ENCODE assay signal across 8 mouse cellular contexts in the genomic region with DNA sequence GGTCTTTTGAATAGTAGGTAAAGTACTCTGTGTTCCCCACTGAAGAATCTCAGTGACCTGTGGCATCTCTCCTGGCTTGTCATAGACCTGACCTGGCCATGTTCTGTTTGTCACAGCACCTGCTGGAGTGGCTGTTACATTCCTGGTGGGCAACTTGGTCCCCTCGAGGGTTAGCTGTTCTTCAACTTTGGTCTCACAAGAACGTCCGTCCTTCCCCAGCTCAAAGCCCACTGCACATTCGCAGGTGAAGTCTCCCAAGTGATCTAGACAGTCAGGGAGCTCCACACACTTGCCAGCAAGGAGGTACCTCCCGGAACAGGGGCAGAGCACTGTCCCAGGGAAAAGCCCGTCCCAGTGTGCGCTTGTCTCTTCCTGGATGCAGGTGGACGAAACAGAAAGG. TPM values are rescaled to one million over a fixed set of nuclear protein-coding genes. Genes with fewer than 3 reads are reported as not detected.
DNase-seq lines count a peak whose midpoint lies in the region; ATAC-seq and TF ChIP-seq lines count a peak whose summit lies in the region.

No protein-coding gene starts in this region.

- peaks cover 8% of the 10 kb centered on the region for H3K4me1 ChIP-seq in lung, embryonic 15.5 days
- H3K4me1 ChIP-seq in forebrain, embryonic 16.5 days (replicated peaks; ENCODE audit: control insufficient read depth, insufficient read depth, low read length) = peaks cover 12% of the 10 kb centered on the region
- peaks cover 26% of the 10 kb centered on the region for H3K4me1 ChIP-seq in limb, embryonic 12.5 days (replicated peaks)
- peaks cover 6% of the 10 kb centered on the region for H3K4me1 ChIP-seq in small intestine, adult 2 months (ENCODE audit: control insufficient read depth, insufficient read depth, insufficient read length, low read length)

- no peak for TF ChIP-seq CTCF in small intestine, adult 2 months (IDR thresholded peaks at IDR 0.05; ENCODE audit: extremely low read depth, insufficient read length, insufficient replicate concordance, low read depth, low read length)

- TF ChIP-seq POLR2A in small intestine, adult 2 months (IDR thresholded peaks at IDR 0.05; ENCODE audit: low read depth, low read length) = no peak

- no peak for DNase-seq in lung, postnatal 14 days
- DNase-seq in MN1 (ENCODE audit: low spot score) (no peak), adipocyte (ENCODE audit: low spot score) (no peak)
- DNase-seq in spleen, postnatal 4 days (ENCODE audit: low spot score in 2 of 2) = no peak

- peak overlapping the region; percentile 51 for H3K9ac ChIP-seq in lung, embryonic 15.5 days
- H3K9ac ChIP-seq in forebrain, embryonic 16.5 days (replicated peaks; ENCODE audit: low read depth, low read length) = peak overlapping the region; percentile 66
- peak overlapping the region; percentile 59 for H3K9ac ChIP-seq in limb, embryonic 12.5 days (replicated peaks)

- peak overlapping the region; percentile 77 for H3K4me2 ChIP-seq in lung, embryonic 15.5 days
- peak overlapping the region; percentile 79 for H3K4me2 ChIP-seq in forebrain, embryonic 16.5 days (ENCODE audit: low read length)
- peak overlapping the region; percentile 76 for H3K4me2 ChIP-seq in limb, embryonic 12.5 days

- H3K9me3 ChIP-seq in lung, embryonic 15.5 days = no peaks in the 10 kb centered on the region
- no peaks in the 10 kb centered on the region for H3K9me3 ChIP-seq in forebrain, embryonic 16.5 days (ENCODE audit: control insufficient read depth, low read length)
- H3K9me3 ChIP-seq in limb, embryonic 12.5 days = no peaks in the 10 kb centered on the region

- no peaks in the 10 kb centered on the region for H3K36me3 ChIP-seq in lung, embryonic 15.5 days
- no peaks in the 10 kb centered on the region for H3K36me3 ChIP-seq in forebrain, embryonic 16.5 days (ENCODE audit: control insufficient read depth, insufficient read depth)
- no peaks in the 10 kb centered on the region for H3K36me3 ChIP-seq in limb, embryonic 12.5 days
- H3K36me3 ChIP-seq in small intestine, adult 2 months (ENCODE audit: control insufficient read depth, insufficient read depth, low read length) = no peaks in the 10 kb centered on the region

- ATAC-seq in lung, embryonic 15.5 days (ENCODE audit: borderline replicate concordance, extremely low read depth, low FRiP score, low TSS enrichment) = no peak
- ATAC-seq in forebrain, embryonic 16.5 days = peak; percentile 4; the same call in 1 of the 2 replicates
- ATAC-seq in limb, embryonic 12.5 days (ENCODE audit: insufficient number of reproducible peaks, insufficient read depth, low FRiP score, low TSS enrichment, low read depth) = no peak

- WGBS in lung, embryonic 15.5 days = 28% methylated on average over 8 of the region's 8 CpGs
- WGBS in forebrain, embryonic 16.5 days = 51% methylated on average over 8 of the region's 8 CpGs
- 38% methylated on average over 8 of the region's 8 CpGs for WGBS in limb, embryonic 12.5 days
- WGBS in small intestine, adult 2 months = 30% methylated on average over 8 of the region's 8 CpGs

- H3K4me3 ChIP-seq in lung, embryonic 15.5 days = peak overlapping the region; percentile 48
- peak overlapping the region; percentile 43 for H3K4me3 ChIP-seq in forebrain, embryonic 16.5 days (replicated peaks; ENCODE audit: low read length)
- peak overlapping the region; percentile 49 for H3K4me3 ChIP-seq in limb, embryonic 12.5 days (replicated peaks)
- H3K4me3 ChIP-seq in small intestine, adult 2 months (ENCODE audit: low read depth, low read length) = peak overlapping the region; percentile 63

- H3K27ac ChIP-seq in lung, embryonic 15.5 days = peak overlapping the region; percentile 93
- no peak overlapping the region for H3K27ac ChIP-seq in forebrain, embryonic 16.5 days (ENCODE audit: low read length)
- H3K27ac ChIP-seq in limb, embryonic 12.5 days = peak overlapping the region; percentile 96
- H3K27ac ChIP-seq in small intestine, adult 2 months (ENCODE audit: insufficient read depth, low read depth, low read length) = 0 out of 2 replicates have a peak overlapping the region, but pooled peaks have one; percentile 4

- H3K27me3 ChIP-seq in lung, embryonic 15.5 days = no peaks in the 10 kb centered on the region
- no peaks in the 10 kb centered on the region for H3K27me3 ChIP-seq in forebrain, embryonic 16.5 days (replicated peaks; ENCODE audit: control insufficient read depth, insufficient read depth, low read length)
- no peaks in the 10 kb centered on the region; the same call in 1 of the 2 replicates for H3K27me3 ChIP-seq in limb, embryonic 12.5 days
- no peaks in the 10 kb centered on the region for H3K27me3 ChIP-seq in small intestine, adult 2 months (ENCODE audit: control insufficient read depth, insufficient read depth, low read length)

RNA-seq across cellular contexts. Expression of gene Clec14a, which starts 1.3 kb away (rescaled TPM):
- polyA plus RNA-seq in lung, embryonic 15.5 days (2015; fragmentation: Nextera tagmentation; extraction: Ambion mirVana) = 34.0 and 38.6 TPM in 2 replicates
- 4.7 and 6.5 TPM in 2 replicates for polyA plus RNA-seq in forebrain, embryonic 16.5 days (2015; fragmentation: Nextera tagmentation; extraction: Ambion mirVana)
- 8.9 and 10.7 TPM in 2 replicates for polyA plus RNA-seq in limb, embryonic 12.5 days (2016; fragmentation: Nextera tagmentation; extraction: Ambion mirVana)
- polyA plus RNA-seq in small intestine, adult 2 months (2012; rRNA removed) = 0.99 and 1.3 TPM in 2 replicates

RNA-seq across cellular contexts. Expression of gene Sstr1, which starts 56.2 kb away (rescaled TPM):
- 0.30 and 0.32 TPM in 2 replicates for polyA plus RNA-seq in lung, embryonic 15.5 days (2015; fragmentation: Nextera tagmentation; extraction: Ambion mirVana)
- 7.4 and 11.7 TPM in 2 replicates for polyA plus RNA-seq in forebrain, embryonic 16.5 days (2015; fragmentation: Nextera tagmentation; extraction: Ambion mirVana)
- 1.4 and 1.9 TPM in 2 replicates for polyA plus RNA-seq in limb, embryonic 12.5 days (2016; fragmentation: Nextera tagmentation; extraction: Ambion mirVana)
- polyA plus RNA-seq in small intestine, adult 2 months (2012; rRNA removed) = 2.3 and 5.4 TPM in 2 replicates
